Mouse (Mus musculus) cerebellum, adult 8-10 months (tissue): Measurements from ENCODE around the gene Mrgprh.
A peak's percentile ranks its signal among the peaks of the same experiment; 100 is the strongest.
"Not testable (repeated sequence)": the region's sequence is repeated elsewhere in the genome, so short reads cannot be mapped to it uniquely, and the experiment has no call there.

Experiments used
- DNase-seq: peaks from one replicate; pipeline ENCODE4 v3.0.0; 2022

Gene Mrgprh

DNA sequence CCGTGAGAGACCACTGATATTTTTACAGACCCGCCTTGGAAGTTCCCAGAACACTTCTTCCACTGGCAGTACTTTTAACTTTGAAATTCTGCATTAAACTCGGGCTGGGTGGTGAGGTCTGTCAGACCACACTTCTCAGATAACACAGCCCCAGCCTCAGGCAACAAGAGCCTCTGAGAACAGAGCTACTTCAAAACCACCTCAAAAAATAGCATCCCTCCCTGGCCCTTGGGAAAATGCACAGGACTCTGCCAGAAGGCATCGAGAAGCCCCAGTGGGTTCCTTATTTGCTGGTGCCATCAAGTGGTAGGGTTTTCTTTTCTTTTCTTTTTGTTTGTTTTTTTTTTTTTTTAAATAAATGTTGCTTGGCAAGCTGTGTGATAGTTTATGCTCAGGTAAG lies 7.2 kb upstream of the Mrgprh start:
- no peak for DNase-seq

DNA sequence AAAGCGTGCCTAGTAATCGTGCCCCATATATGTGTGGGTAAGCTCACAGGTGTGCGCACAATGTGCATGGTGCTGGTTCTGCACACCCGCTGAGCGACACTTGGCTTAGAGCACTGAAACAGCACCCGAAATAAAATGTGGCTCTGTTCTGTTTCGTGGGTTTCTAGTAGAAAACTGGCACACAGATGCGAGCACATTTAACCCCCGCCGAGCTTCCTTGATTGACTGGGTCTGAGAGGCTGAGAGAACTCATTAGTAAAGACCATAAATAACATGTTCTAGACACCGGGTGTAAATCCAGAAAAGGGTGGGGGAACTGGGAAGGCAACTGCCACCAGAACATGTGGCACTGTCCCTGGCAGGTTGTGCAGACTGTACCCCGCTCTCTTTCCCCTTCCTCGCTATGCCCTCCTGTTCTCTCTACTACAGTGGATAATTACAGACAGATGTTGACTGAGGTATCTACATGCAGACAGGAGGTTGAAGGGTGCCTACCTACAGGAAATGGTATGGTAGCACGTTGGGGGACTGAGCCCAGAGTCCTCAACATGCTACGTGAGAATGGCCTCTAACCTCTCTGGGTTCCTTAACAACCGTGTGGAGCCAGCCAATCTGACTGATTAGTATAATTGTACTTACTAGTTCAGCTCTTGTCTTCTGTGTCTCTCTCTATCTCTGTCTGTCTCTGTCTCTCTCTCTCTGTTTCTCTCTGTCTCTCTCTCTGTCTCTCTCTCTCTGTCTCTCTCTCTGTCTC lies 3.4 kb upstream of the Mrgprh start:
- DNase-seq: peak; percentile 24

DNA sequence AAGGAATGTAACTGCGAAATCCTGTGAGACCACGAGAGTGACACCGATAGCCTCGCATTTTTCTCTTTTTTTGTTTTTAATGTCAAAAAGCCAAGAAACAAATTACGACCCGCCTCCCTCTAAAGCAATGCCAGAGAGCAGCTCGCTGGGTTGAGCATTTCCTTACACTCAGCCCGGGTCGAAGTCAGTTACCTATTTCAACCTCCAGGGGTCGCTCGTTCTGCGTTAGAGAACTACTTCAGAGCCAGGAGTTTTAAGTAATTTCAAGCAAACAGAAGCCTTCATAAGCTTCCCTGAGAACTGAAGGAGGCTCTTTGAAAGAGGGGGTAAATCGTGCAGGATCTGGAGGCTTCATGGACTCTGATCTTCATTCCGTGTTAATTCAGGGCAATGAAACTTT lies 4.3 kb downstream of the Mrgprh start:
- peak; percentile 82 for DNase-seq

DNA sequence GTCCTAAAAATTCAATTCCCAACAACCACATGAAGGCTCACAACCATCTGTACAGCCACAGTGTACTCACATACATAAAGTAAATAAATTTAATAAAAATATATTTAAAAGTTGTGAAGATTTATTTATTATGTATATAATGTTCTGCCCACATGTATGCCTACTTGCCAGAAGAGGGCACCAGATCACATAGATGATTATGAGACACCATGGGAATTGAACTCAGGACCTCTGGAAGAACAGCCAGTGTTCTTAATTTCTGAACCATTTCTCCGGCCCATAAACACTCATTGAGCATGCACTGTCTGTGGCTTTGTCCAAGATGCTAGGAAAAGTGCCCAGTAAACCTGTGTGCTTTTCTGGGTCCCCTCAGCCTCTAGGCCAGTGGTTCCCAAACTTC lies 5.4 kb downstream of the Mrgprh start:
- DNase-seq: no peak

DNA sequence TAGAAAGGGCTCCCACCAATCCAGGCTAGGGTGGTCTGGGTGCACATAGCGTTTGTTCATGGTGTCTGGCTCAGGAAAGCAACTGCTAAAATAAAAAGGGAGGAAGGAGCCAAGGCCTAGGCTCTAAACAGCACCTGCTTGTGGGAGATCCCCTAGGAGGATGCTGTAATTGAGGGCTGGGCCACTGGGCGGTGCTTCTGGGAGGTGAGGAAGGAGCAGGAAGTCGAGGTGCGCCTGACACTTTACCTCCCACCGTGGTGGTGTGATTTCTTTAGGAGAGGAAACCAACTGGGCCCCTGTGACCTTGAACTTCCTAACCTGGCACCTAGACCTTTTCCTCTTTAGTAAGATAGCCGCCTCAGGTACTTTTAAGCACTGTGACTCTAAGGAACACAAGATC lies 10.8 kb downstream of the Mrgprh start:
- DNase-seq: no peak

DNA sequence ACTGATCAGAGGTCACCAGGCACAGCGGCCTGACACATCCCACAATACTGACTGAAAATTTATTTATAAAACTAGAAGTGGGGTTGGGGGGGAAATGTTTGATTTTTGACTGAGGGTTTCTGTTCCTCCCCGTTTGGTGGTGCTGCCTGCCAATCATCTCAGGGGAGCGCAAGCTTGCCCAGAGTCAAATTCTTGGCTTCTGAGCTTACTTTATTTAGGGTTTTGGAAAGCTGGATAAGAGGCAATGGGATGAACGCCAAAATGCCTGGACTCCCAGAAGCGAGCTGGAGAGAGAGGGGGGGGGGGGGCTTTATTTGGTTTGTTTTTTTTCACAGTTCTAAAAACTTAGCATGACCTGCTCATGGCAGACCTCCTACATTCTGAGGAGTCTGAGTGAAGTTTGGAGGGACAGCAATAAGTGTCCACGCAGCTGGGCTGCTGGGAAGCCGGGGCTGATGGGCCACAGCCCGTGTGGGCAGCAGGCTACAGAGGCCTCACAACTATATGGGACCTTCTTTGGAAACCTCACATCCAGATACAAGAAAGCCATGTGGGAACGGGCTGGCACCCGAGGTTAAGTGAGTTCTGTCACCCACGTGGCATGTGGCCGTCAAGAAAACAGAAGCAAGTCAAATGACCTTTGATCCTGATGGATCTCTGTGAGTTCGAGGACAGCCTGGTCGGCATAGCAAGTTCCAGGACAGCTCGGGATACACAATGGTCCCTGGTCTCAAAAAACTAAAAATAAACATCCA lies 11.4 kb downstream of the Mrgprh start:
- no peak for DNase-seq

DNA sequence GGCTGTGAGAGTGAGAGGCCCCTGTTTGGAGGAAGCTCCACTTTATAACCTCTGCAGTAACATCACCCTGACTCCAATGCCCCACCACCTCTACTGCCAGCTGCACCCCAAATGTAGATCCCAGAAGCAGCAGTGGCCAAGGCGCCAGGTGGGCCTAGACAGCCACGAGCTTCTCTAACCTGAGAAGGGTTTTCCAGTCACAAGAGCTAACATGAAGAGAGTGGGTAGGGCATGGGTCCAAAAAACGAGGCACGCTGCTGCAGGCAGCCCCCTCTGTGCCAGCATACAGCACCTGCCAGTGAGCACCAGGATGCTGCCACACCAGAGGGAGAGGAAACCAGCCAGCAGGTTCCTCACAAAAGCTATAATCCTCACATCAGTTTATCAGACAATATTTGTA lies 15.2 kb downstream of the Mrgprh start:
- no peak for DNase-seq

DNA sequence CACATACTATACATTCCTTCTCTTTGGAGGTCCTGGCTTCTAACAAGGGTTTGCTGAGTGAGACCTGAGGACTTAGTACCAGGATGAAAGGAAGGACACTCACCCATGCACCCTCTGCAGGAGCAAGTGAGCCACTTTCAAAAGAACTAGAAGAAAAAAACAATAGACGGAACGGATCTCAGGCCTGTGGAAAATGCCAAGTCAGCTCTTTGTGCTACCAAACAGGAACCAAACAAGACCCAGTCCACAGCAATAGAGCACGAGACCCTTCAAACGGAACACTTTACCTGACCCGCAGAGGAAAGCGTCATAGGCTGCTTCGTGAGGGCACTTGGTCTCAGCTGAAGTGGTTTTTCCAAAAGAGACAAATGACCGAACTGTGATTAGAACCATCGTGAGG lies 16.2 kb downstream of the Mrgprh start:
- DNase-seq: no peak

DNA sequence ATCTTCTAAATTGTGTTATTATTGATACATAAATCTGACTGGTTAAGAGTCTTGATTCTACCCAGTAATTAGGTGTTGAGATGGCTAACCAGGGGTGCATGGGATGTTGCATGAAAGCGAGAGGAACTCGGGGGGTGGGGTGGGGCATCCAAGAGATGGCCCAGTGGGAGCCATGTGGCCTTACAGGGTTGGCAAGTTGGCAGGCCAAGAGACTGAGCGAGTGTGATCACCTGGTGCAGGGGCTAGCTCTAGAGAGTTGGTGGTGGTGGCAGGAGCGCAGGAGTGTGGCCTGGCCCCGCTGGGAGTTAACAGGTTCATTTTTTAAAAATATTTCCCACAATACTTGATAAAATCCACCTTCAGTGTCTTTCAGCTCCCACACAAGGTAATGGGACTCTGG lies 21.8 kb downstream of the Mrgprh start:
- no peak for DNase-seq

DNA sequence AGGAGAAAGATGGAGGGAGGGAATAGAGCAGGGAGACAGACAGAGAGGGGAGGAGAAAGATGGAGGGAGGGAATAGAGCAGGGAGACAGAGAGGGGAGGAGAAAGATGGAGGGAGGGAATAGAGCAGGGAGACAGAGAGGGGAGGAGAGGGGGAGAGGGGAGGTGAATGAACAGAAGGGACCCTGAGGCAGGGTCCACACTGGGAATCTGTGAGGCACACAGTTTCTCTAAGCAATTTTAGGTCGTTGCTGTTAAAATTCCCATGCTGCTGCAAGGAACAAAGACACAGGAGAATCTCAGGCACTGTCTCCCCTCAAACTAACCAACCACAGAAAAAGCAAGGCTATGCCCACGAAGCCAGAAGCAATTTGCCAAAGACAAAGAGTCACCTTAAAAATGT lies 22.8 kb downstream of the Mrgprh start:
- DNase-seq: not testable (repeated sequence)

DNA sequence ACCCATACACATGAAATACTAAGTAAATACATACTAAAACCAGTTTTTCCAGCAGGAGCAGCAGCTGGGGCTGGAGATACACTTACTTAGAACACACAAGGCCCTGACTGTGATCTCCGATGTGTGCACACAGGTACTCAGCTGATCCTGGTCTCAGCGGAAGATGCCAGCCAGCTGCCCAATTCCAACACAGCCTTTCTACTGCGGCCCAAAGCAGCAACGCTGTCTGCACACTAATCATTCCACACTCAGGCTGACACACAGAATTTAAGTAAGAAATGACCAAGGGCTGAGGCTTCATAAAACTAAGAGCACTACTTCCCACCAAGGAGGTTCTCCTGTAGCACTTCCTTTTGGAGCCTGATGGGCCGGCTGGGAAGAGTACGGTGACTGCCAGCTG lies 26.5 kb downstream of the Mrgprh start:
- DNase-seq: no peak

DNA sequence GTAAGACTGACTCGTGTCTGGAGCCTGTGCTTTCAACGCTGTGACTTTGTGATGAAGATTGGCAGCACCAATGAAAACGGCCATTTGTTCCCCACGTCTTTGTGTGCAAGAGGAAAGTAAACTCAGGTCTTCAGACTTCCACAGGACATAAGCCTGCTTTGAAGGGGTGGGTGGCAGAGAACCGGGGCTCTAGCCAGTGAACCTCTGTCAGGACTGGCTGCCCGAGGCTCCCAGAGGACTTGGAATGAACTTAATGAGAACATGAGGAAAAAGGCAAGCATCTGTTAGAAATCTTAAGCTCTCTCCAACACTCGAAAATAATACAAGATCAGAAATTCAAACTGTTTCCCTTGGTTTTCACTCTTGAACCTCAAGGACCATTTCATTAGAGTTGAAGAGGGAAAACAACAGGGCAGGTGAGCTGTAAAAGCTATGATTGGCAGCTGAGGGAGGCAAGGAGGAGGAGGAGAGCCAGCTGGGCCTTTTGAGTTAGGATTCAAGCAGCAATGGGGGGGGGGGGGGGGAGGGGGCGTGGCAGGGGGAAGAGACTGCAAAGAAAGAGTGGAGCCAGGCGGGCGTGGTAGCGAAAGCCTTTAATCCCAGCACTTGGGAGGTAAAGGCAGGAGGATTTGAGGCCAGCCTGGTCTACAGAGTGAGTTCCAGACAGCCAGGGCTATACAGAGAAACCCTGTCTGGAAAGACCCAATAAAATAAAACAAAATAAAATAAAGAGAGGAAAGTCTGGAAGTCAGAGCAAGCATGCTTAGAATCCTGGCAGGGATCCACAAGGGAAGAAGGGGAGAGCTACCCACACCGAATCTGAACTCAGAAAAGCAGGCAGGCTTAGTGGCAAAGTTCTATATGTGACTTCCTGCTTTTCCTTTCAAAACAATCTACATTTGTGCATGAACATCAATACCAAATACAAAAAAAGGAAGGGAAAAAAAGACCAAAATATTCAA lies 27.8 kb downstream of the Mrgprh start:
- DNase-seq: no peak

DNA sequence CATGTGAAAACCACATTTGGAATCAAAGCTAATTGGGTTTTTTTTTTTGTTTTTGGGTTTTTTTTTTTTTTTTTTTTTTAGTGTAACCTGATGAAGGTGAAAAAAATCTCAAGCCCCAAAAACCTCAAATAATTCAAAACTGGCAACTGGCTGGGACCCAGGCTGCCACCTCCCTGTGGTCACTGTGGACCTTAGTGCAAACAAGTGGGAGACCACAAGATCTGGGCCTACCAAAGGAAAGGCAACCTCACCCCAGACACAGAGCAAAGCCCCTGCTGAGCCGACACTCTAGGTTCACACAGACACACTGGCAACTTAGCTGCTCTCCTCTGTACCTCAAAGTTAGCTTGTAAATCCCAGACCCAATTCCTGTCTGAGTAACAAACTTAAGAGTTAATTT lies 28.5 kb downstream of the Mrgprh start:
- no peak for DNase-seq

DNA sequence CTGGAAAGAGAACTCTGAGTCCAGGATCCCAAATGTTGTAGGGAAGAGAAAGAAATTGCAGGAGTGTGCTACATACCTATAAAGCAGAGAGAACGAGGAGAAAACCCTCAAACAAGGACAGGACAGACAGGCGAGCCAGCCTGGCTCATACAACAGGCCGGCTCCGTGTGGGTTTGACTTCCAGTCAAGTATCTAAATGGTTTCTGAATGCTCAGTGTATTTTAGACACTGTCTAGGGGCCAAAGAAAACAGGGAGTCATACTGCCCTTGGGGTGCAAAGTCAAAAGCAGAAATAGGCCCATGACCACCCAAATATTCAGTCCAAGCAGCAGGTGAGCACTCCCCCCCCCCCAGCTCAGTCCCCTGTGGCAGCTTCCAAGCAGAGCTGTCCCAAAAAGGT lies 30.0 kb downstream of the Mrgprh start:
- DNase-seq: no peak

DNA sequence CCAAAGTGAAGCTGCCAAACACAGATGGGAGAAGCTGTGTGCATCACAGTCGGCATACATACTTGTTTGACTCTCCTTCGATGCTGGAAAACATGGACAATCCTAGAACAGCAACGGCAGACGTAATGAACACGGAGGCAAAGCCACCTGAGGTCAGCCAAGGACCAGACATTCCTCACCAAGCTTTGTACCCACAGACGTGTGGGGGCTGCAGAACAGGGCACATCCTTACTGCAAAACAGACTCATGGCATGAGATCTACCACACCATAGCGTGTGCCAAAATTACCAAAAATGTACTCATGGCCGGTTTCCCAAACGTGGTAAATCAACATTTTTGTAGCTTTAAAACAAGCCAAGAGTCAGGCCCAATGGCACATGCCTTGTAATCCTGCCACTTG lies 30.6 kb downstream of the Mrgprh start:
- no peak for DNase-seq

DNA sequence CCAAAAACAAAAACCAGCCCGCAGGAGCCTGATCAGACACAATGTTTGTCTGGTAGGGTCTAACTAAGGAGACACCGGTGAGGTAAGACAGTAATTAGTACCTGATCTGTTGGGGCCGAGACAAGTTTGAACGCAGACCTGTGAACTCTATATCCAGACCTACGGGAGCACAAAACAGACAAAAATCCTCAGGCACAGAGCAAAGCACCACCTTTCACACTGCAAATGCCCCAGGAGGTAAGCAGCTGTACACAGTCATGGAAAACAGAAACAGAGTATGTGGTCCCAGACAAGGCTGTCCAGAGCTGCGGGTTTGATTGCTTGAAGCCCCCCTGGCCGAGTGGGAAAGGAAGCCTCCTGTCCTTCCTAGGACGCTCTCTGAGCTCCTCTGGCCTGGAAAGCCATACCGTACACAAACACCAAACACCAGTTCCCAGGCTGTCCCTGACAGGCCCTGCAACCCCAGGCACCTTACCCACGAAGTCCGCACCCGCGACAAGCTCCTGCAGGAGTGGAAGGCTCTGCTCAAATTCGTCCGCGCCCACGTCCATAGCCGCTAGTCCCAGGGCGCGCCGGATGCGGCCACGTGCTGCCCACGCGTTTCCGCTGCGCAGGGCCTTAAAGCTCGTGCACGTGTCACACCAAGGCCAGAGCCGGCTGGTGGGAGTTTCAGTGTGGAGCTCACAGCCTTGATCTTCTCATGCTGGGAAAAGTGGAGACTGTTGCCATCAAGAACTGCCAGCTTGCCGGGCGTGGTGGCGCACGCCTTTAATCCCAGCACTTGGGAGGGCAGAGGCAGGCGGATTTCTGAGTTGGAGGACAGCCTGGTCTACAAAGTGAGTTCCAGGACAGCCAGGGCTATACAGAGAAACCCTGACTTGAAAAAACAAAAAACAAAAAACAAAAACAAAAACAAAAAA lies 33.8 kb downstream of the Mrgprh start, which contains the start of gene Pnldc1:
TSS of gene Pnldc1 (minus strand) at position 870 of the 920 bp plus-strand sequence.
- no peak for DNase-seq

DNA sequence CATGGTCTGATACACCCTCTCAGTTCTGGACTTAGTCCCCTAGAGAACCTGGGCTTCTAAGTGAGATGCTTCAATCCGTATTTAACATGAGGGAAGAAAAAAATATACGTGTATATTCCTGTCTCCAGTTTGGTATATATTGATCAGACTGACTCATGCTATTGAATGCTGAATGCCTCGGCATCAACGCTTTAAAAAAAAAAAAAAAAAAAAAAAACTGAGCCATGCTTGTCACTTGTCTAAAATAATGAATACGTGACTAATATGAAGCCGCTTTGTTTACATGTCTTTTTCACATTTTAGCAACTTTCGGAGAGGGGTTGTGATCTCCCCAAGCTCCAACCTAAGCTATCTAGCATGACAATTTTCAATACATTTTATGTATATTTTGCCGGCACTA lies 34.6 kb downstream of the Mrgprh start:
- DNase-seq: no peak

DNA sequence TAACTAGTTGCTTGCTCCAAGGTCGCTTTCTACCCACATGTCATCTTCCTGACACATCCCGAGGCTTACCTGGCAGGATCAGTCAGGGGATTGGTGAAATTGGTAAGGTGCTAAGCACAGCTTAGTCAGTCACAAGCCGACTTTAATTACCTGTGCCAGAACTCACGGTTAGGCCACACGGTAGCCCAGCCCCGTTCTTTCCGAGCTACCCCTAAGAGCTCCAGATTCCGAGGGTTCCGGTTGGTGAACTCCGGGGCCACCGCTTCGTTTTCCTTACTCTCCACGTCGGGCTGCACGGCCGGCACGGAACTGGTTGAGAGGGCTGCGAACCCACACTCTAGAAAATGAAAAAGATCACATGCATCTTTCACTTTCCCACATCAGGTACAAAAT lies 39.6 kb downstream of the Mrgprh start, which contains the start of gene Tcp1:
TSS of gene Tcp1 (plus strand) at position 214 of the 393 bp plus-strand sequence.
- DNase-seq: no peak

DNA sequence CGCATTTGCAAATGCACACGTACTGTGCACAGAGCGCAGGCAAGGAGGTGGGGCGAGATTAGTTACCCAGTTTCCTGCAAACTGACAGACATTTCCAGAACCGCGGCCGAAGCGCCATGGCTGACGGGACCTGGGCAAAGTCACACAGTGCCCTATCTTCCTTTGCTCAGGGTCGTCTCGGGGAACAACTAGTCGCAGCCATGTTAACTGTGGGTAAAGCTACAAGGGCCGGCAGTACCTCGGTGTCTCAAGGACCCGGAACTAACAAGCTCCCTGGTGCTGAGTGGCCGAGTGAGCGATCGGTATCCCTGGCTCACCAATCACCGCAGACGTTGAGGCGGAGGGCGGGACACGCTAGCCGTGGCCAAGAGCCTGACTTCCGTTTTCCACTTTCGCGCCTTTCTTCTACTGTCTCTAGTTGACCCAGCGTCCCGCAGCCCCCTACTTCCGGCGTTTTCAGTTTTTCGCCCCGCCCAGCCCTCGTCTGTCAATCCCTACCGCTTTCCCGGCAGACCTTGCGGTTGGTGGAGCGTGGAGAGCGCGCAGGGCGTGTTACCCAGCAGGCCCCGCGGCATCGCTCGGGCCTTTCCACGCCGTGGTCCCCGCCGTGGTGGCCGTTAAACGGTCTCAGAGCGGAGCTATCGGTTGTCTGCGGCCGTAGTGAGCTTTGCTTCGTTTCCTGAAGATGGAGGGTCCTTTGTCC lies 40.2 kb downstream of the Mrgprh start, which contains the start of gene Mrpl18:
TSS of gene Mrpl18 (minus strand) at position 465 of the 703 bp plus-strand sequence.
- DNase-seq: peak; percentile 98

DNA sequence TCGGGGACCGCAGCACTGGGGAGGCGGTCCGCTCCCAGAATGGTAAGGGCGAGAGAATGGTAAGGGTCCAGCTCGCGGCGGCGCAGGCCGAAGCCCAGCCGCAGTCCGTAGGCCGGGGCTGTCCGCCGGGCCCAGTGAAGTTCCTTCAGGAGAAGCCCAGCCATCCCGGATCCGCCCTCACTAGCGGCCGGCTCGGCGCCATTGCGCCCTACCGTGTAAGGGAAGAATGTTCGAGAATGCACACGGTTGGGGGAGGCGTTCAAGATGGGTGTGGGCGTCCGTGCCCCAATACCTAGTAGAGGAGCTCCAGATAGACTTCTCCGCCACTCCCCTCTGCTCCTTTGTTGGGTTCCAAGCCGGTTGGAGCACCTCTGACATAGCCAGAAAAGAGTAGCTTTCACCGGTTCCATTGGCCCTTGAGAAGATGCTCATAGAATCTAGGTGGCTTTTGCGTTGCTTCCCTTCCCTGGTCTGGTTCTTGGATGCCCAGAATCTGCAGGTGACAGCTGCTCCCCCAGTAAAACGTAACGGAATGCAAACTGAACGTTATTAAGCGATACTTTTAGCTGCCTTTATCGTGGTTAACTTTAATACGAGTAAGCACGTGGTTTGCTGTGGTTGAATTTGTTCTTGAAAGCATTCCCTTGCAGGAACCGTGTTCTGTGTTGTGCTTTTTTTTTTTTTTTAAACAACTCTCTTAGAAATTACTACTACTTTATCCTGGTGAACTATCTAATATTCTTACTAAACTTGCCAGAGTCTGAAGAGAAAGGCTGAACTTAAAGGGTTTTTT lies 41.0 kb downstream of the Mrgprh start:
- DNase-seq: no peak
